Mouse (Mus musculus) E14TG2a.4 (cell line): ENCODE measurements around the gene Otub2.
"Not testable (repeated sequence)": the region's sequence is repeated elsewhere in the genome, so short reads cannot be mapped to it uniquely, and the experiment has no call there.

ENCODE experiments used
- CTCF ChIP-seq: conservative IDR thresholded peaks from 2 replicates; pipeline ENCODE4 v1.5.1; 2014; ENCODE audit warnings: low read length
- NANOG ChIP-seq: IDR thresholded peaks from 2 replicates; pipeline ENCODE4 v1.6.1; 2014; ENCODE audit warnings: borderline replicate concordance, low read length, mixed read lengths
- POU5F1 ChIP-seq: IDR thresholded peaks from 2 replicates; pipeline ENCODE4 v1.6.1; 2014; ENCODE audit warnings: low read length, borderline replicate concordance

DNA sequence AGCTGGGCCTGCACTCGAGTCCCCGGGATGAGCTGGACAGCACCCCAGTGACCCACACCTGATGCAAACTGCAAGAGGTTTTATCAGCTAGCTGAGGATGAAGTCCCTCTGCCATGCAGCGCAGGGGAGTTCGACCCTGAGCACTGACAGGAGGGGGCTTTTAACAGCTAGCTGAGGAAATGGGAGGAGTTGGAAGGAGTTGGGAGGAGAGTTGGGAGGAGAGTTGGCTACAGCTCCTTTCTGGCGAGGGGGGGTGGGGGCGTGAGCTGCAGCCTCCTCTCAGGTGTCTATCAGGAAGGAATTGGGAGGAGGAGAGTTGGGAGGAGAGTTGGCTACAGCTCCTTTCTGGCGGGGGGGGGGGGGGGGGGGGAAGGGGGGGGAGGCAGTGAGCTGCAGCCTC, 55.8 kb downstream of the Otub2 start:
- TF ChIP-seq POU5F1, CTCF, NANOG: not testable (repeated sequence)
